Mouse (Mus musculus): ENCODE measurements around the gene Tacr1. TPM values are rescaled to one million over a fixed set of nuclear protein-coding genes. Genes with fewer than 3 reads are reported as not detected.

Tacr1 gene
- total RNA-seq (2012; rRNA removed) = not detected in 2 replicates
- polyA plus RNA-seq (2012; ENCODE audit: insufficient read depth in 1 of 2, insufficient read length in 2 of 2, low read depth in 1 of 2, low replicate concordance in 2 of 2, missing spikeins in 1 of 2) = not detected

GRCm38 (mm10) chr6:82401595-82402451 lies at the start of gene Tacr1:
TSS of gene Tacr1 (plus strand) at chr6:82402334.
- TF ChIP-seq MEF2A (IDR thresholded peaks at IDR 0.05; ENCODE audit: extremely low read depth, insufficient replicate concordance, low read depth, low read length, poor library complexity, severe bottlenecking) (no peak), SMC3 (IDR thresholded peaks at IDR 0.05; ENCODE audit: low read depth, low read length) (no peak), GATA1 (IDR thresholded peaks at IDR 0.05; ENCODE audit: low read depth, low read length) (no peak), EP300 (IDR thresholded peaks at IDR 0.05; ENCODE audit: low read depth in 1 of 2, low read length in 2 of 2) (no peak), MYC (IDR thresholded peaks at IDR 0.05; ENCODE audit: low read depth, low read length) (no peak), ZC3H11A (IDR thresholded peaks at IDR 0.05; ENCODE audit: low read depth, low read length) (no peak), CHD2 (IDR thresholded peaks at IDR 0.05; ENCODE audit: low read length) (no peak), GABPA (IDR thresholded peaks at IDR 0.05; ENCODE audit: low read depth, low read length) (no peak), MAFK (IDR thresholded peaks at IDR 0.05; ENCODE audit: borderline replicate concordance, low read depth, low read length) (no peak), UBTF (IDR thresholded peaks at IDR 0.05; ENCODE audit: borderline replicate concordance, insufficient read depth, low read depth, low read length) (no peak), JUND (IDR thresholded peaks at IDR 0.05; ENCODE audit: low read depth, low read length) (no peak), TCF12 (IDR thresholded peaks at IDR 0.05; ENCODE audit: low read depth, low read length) (no peak), NRF1 (IDR thresholded peaks at IDR 0.05; ENCODE audit: insufficient read depth, low read depth, low read length, poor library complexity, severe bottlenecking) (no peak), USF2 (IDR thresholded peaks at IDR 0.05; ENCODE audit: borderline replicate concordance in 1 of 2, insufficient read depth in 1 of 2, low read depth in 1 of 2, low read length in 2 of 2) (no peak), E2F4 (IDR thresholded peaks at IDR 0.05; ENCODE audit: borderline replicate concordance, low read depth, low read length) (no peak)
- Histone ChIP-seq H3K79me2 (ENCODE audit: control insufficient read depth, insufficient read depth, low read length, poor library complexity) (no peaks in the 10 kb centered on the region), H3K9ac (ENCODE audit: control insufficient read depth, low read depth, low read length, poor library complexity, severe bottlenecking) (no peak within 1 kb of the TSS), H3K27ac (ENCODE audit: control insufficient read depth, low read depth, low read length) (no peak within 1 kb of the TSS), H3K36me3 (ENCODE audit: control insufficient read depth in 1 of 2, insufficient read depth in 2 of 2, low read length in 2 of 2) (no peaks in the 10 kb centered on the region), H3K4me3 (ENCODE audit: control insufficient read depth in 1 of 2, insufficient read depth in 1 of 2, low read depth in 2 of 2, low read length in 2 of 2) (no peak within 1 kb of the TSS), H3K9me3 (replicated peaks; ENCODE audit: insufficient read depth, low read length) (no peaks in the 10 kb centered on the region), H3K4me1 (ENCODE audit: control insufficient read depth in 1 of 2, insufficient read depth in 2 of 2, low read length in 2 of 2) (no peaks in the 10 kb centered on the region), H3K27me3 (ENCODE audit: control insufficient read depth in 1 of 2, insufficient read depth in 2 of 2, low read length in 2 of 2) (no peaks in the 10 kb centered on the region)
- no peak for DNase-seq (ENCODE audit: low read depth, low spot score)

- TF ChIP-seq SMC3 (IDR thresholded peaks at IDR 0.05; ENCODE audit: low read depth, low read length) (no peak), ZC3H11A (IDR thresholded peaks at IDR 0.05; ENCODE audit: low read depth, low read length) (no peak), TCF12 (IDR thresholded peaks at IDR 0.05; ENCODE audit: low read depth, low read length) (no peak), MAX (IDR thresholded peaks at IDR 0.05; ENCODE audit: low read length) (no peak), EP300 (IDR thresholded peaks at IDR 0.05; ENCODE audit: low read depth in 1 of 2, low read length in 2 of 2) (no peak), RAD21 (IDR thresholded peaks at IDR 0.05; ENCODE audit: low read depth, low read length) (no peak), SIN3A (IDR thresholded peaks at IDR 0.05; ENCODE audit: low read length) (no peak), MXI1 (IDR thresholded peaks at IDR 0.05; ENCODE audit: low read depth, low read length) (no peak), E2F4 (IDR thresholded peaks at IDR 0.05; ENCODE audit: borderline replicate concordance, low read depth, low read length) (no peak), ZMIZ1 (IDR thresholded peaks at IDR 0.05; ENCODE audit: low read depth, low read length) (no peak), POLR2AphosphoS5 (IDR thresholded peaks at IDR 0.05; ENCODE audit: borderline replicate concordance, low read depth, low read length) (no peak)
- H3K36me3 ChIP-seq (ENCODE audit: control insufficient read depth in 1 of 2, insufficient read depth in 2 of 2, low read length in 2 of 2) = no peaks in the 10 kb centered on the region
- no peak for DNase-seq (ENCODE audit: low read depth, low spot score)
- no peak overlapping the region for H3K9ac ChIP-seq (ENCODE audit: control insufficient read depth, low read depth, low read length, poor library complexity, severe bottlenecking)
- no peak overlapping the region for H3K27ac ChIP-seq (ENCODE audit: control insufficient read depth, low read depth, low read length)
- H3K4me3 ChIP-seq (ENCODE audit: control insufficient read depth in 1 of 2, insufficient read depth in 1 of 2, low read depth in 2 of 2, low read length in 2 of 2) = no peak overlapping the region
- H3K79me2 ChIP-seq (ENCODE audit: control insufficient read depth, insufficient read depth, low read length, poor library complexity) = no peaks in the 10 kb centered on the region
- no peaks in the 10 kb centered on the region for H3K9me3 ChIP-seq (replicated peaks; ENCODE audit: insufficient read depth, low read length)
- no peaks in the 10 kb centered on the region for H3K27me3 ChIP-seq (ENCODE audit: control insufficient read depth in 1 of 2, insufficient read depth in 2 of 2, low read length in 2 of 2)
- no peaks in the 10 kb centered on the region for H3K4me1 ChIP-seq (ENCODE audit: control insufficient read depth in 1 of 2, insufficient read depth in 2 of 2, low read length in 2 of 2)
Observed at GRCm38 (mm10) chr6:82376144-82376543, 26.0 kb upstream of the Tacr1 start.

All from MEL (cell line).